Mouse (Mus musculus) limb, embryonic 13.5 days (tissue): Measurements from ENCODE around the gene Cadm4. TPM values are rescaled to one million over a fixed set of nuclear protein-coding genes. Genes with fewer than 3 reads are reported as not detected.
"Not testable (repeated sequence)": the region's sequence is repeated elsewhere in the genome, so short reads cannot be mapped to it uniquely, and the experiment has no call there.

Experiments
- ATAC-seq: fragments of 200-750 bp; cut with Nextera tagmentation; 2 replicates; pipeline ENCODE4 v1.8.0; 2017; ENCODE audit warnings: low read depth, moderate number of reproducible peaks, moderate TSS enrichment; ENCODE audit not compliant: low FRiP score
- H3K27ac ChIP-seq: fragments of 300-500 bp; sonication (generic); 2 replicates; pipeline ENCODE4 v1.5.1; 2015; ENCODE audit warnings: inconsistent platforms, mild to moderate bottlenecking, moderate library complexity
- H3K27me3 ChIP-seq: fragments of 300-500 bp; sonication (generic); 2 replicates; pipeline ENCODE4 v1.6.1; 2015; ENCODE audit warnings: mild to moderate bottlenecking, inconsistent platforms
- H3K36me3 ChIP-seq: fragments of 300-500 bp; sonication (generic); 2 replicates; pipeline ENCODE4 v1.6.1; 2015; ENCODE audit warnings: inconsistent platforms, mild to moderate bottlenecking, moderate library complexity
- H3K4me1 ChIP-seq: fragments of 300-500 bp; sonication (generic); 2 replicates; pipeline ENCODE4 v1.6.1; 2015; ENCODE audit warnings: inconsistent platforms
- H3K4me2 ChIP-seq: fragments of 300-500 bp; sonication (generic); replicated peaks from 2 replicates; pipeline ENCODE4 v1.6.1; 2015; ENCODE audit warnings: inconsistent platforms, mild to moderate bottlenecking, moderate library complexity
- H3K4me3 ChIP-seq: fragments of 300-500 bp; sonication (generic); 2 replicates; pipeline ENCODE4 v1.5.1; 2015; ENCODE audit warnings: moderate library complexity, mild to moderate bottlenecking, inconsistent platforms
- H3K9ac ChIP-seq: fragments of 300-500 bp; sonication (generic); 2 replicates; pipeline ENCODE4 v1.6.1; 2015; ENCODE audit warnings: mild to moderate bottlenecking, inconsistent platforms
- H3K9me3 ChIP-seq: fragments of 300-500 bp; sonication (generic); 2 replicates; pipeline ENCODE4 v1.6.1; 2016; ENCODE audit warnings: inconsistent platforms
- WGBS: fragments of 180-500 bp; shearing (Covaris S2); methylation state at CpG from one replicate; pipeline ENCODE4 v1.1.7; 2015; 5-methylcytosine and 5-hydroxymethylcytosine counted together
- polyA plus RNA-seq: library from polyadenylated mRNA; unstranded; fragments of >200 nt; fragmentation: Nextera tagmentation; extraction: Ambion mirVana; gene quantifications from 2 replicates; pipeline ENCODE4 v1.2.1, GENCODE M21; 2015

Gene Cadm4
- polyA plus RNA-seq, 1 experiment from 2014 or later = 6.3 TPM

- 4% methylated on average over 14 of the region's 38 CpGs for WGBS
- peak overlapping the region; percentile 97 for H3K4me2 ChIP-seq
- no peaks in the 10 kb centered on the region for H3K9me3 ChIP-seq
- no peaks in the 10 kb centered on the region for H3K36me3 ChIP-seq
- peak overlapping the region; percentile 67 for H3K4me3 ChIP-seq
- peaks cover 22% of the 10 kb centered on the region for H3K4me1 ChIP-seq
- no peak; the same call in 1 of the 2 replicates for ATAC-seq
- H3K27ac ChIP-seq = no peak overlapping the region
- peak overlapping the region; percentile 72 for H3K9ac ChIP-seq
- H3K27me3 ChIP-seq = peaks cover 38% of the 10 kb centered on the region
Measured at GRCm38 (mm10) chr7:24482208-24483020, 591 bp downstream of the Cadm4 start.

- not testable (repeated sequence) for H3K36me3 ChIP-seq, ATAC-seq, H3K9me3 ChIP-seq, H3K9ac ChIP-seq, H3K27ac ChIP-seq
- peaks cover 38% of the 10 kb centered on the region for H3K27me3 ChIP-seq
- peak overlapping the region; percentile 67 for H3K4me3 ChIP-seq
- peaks cover 22% of the 10 kb centered on the region for H3K4me1 ChIP-seq
- 41% methylated on average over 6 of the region's 6 CpGs for WGBS
- H3K4me2 ChIP-seq = peak overlapping the region; percentile 97
Measured at GRCm38 (mm10) chr7:24483291-24483690, 1.5 kb downstream of the Cadm4 start.

- H3K27ac ChIP-seq = no peak overlapping the region
- H3K4me2 ChIP-seq = no peak overlapping the region
- H3K9ac ChIP-seq = no peak overlapping the region
- H3K4me3 ChIP-seq = no peak overlapping the region
- no peak for ATAC-seq
- H3K4me1 ChIP-seq = peaks cover 22% of the 10 kb centered on the region
- H3K27me3 ChIP-seq = peaks cover 33% of the 10 kb centered on the region
- H3K36me3 ChIP-seq = no peaks in the 10 kb centered on the region
- no peaks in the 10 kb centered on the region for H3K9me3 ChIP-seq
- 69% methylated on average over 9 of the region's 9 CpGs for WGBS
Measured at GRCm38 (mm10) chr7:24485481-24485880, 3.7 kb downstream of the Cadm4 start.

- Histone ChIP-seq H3K27ac (no peak overlapping the region), H3K9me3 (no peaks in the 10 kb centered on the region), H3K9ac (no peak overlapping the region), H3K4me3 (no peak overlapping the region), H3K36me3 (no peaks in the 10 kb centered on the region), H3K4me2 (no peak overlapping the region), H3K27me3 (peaks cover 25% of the 10 kb centered on the region), H3K4me1 (peaks cover 13% of the 10 kb centered on the region; the same call in 1 of the 2 replicates)
- no peak for ATAC-seq
- WGBS = 59% methylated on average over 9 of the region's 9 CpGs
Measured at GRCm38 (mm10) chr7:24486654-24487130, 4.9 kb downstream of the Cadm4 start.

- H3K27ac ChIP-seq = no peak overlapping the region
- no peak overlapping the region for H3K4me2 ChIP-seq
- ATAC-seq = no peak; the same call in 1 of the 2 replicates
- peaks cover 13% of the 10 kb centered on the region; the same call in 1 of the 2 replicates for H3K4me1 ChIP-seq
- H3K27me3 ChIP-seq = peaks cover 22% of the 10 kb centered on the region
- H3K4me3 ChIP-seq = no peak overlapping the region
- no peaks in the 10 kb centered on the region for H3K36me3 ChIP-seq
- no peak overlapping the region for H3K9ac ChIP-seq
- WGBS = 49% methylated on average over 3 of the region's 3 CpGs
- no peaks in the 10 kb centered on the region for H3K9me3 ChIP-seq
Measured at GRCm38 (mm10) chr7:24487403-24487802, 5.6 kb downstream of the Cadm4 start.

GRCm38 (mm10) chr7:24488303-24488702 is 6.5 kb downstream of the Cadm4 start:
- H3K27me3 ChIP-seq = peaks cover 14% of the 10 kb centered on the region
- H3K36me3 ChIP-seq = no peaks in the 10 kb centered on the region
- no peak overlapping the region for H3K27ac ChIP-seq
- H3K9me3 ChIP-seq = no peaks in the 10 kb centered on the region
- no peak overlapping the region for H3K4me3 ChIP-seq
- H3K4me1 ChIP-seq = peaks cover 7% of the 10 kb centered on the region; the same call in 1 of the 2 replicates
- WGBS = 88% methylated on average over 8 of the region's 8 CpGs
- no peak overlapping the region for H3K4me2 ChIP-seq
- ATAC-seq = no peak
- no peak overlapping the region for H3K9ac ChIP-seq

GRCm38 (mm10) chr7:24499856-24500577 is 18.2 kb downstream of the Cadm4 start:
- H3K4me3 ChIP-seq = peak overlapping the region; percentile 44
- H3K27ac ChIP-seq = no peak overlapping the region
- H3K9me3 ChIP-seq = no peaks in the 10 kb centered on the region
- peaks cover 53% of the 10 kb centered on the region for H3K27me3 ChIP-seq
- H3K4me2 ChIP-seq = peak overlapping the region; percentile 69
- peaks cover 3% of the 10 kb centered on the region; the same call in 1 of the 2 replicates for H3K36me3 ChIP-seq
- H3K9ac ChIP-seq = peak overlapping the region; percentile 59
- H3K4me1 ChIP-seq = peaks cover 23% of the 10 kb centered on the region
- 11% methylated on average over 43 of the region's 43 CpGs for WGBS
- ATAC-seq = peak; percentile 62; the same call in 1 of the 2 replicates

GRCm38 (mm10) chr7:24500929-24501328 is 19.1 kb downstream of the Cadm4 start:
- Histone ChIP-seq H3K4me3 (no peak overlapping the region), H3K27ac (no peak overlapping the region), H3K9me3 (no peaks in the 10 kb centered on the region)

GRCm38 (mm10) chr7:24501492-24501891 is 19.7 kb downstream of the Cadm4 start:
- ATAC-seq = no peak
- Histone ChIP-seq H3K27ac (no peak overlapping the region), H3K4me1 (peaks cover 38% of the 10 kb centered on the region), H3K4me3 (peak overlapping the region; percentile 5; the same call in 1 of the 2 replicates), H3K9ac (no peak overlapping the region), H3K4me2 (no peak overlapping the region), H3K36me3 (peaks cover 3% of the 10 kb centered on the region; the same call in 1 of the 2 replicates), H3K9me3 (no peaks in the 10 kb centered on the region), H3K27me3 (peaks cover 53% of the 10 kb centered on the region)
- WGBS = 48% methylated on average over 21 of the region's 21 CpGs

More at GRCm38 (mm10) chr7:24500929-24501328, 19.1 kb downstream of the Cadm4 start:
- WGBS = 35% methylated on average over 7 of the region's 7 CpGs
- peaks cover 3% of the 10 kb centered on the region; the same call in 1 of the 2 replicates for H3K36me3 ChIP-seq
- no peak overlapping the region for H3K4me2 ChIP-seq
- no peak overlapping the region for H3K9ac ChIP-seq
- peaks cover 53% of the 10 kb centered on the region for H3K27me3 ChIP-seq
- H3K4me1 ChIP-seq = peaks cover 32% of the 10 kb centered on the region
- no peak for ATAC-seq

- no peak overlapping the region for H3K27ac ChIP-seq
- WGBS = 11% methylated on average over 10 of the region's 10 CpGs
- H3K36me3 ChIP-seq = peaks cover 3% of the 10 kb centered on the region; the same call in 1 of the 2 replicates
- H3K9ac ChIP-seq = no peak overlapping the region
- no peak for ATAC-seq
- peaks cover 48% of the 10 kb centered on the region for H3K4me1 ChIP-seq
- H3K9me3 ChIP-seq = no peaks in the 10 kb centered on the region
- H3K27me3 ChIP-seq = peaks cover 38% of the 10 kb centered on the region
- H3K4me2 ChIP-seq = peak overlapping the region; percentile 36
- no peak overlapping the region for H3K4me3 ChIP-seq
Measured at GRCm38 (mm10) chr7:24504004-24504403, 22.2 kb downstream of the Cadm4 start.

GRCm38 (mm10) chr7:24504868-24505267 is 23.0 kb downstream of the Cadm4 start:
- Histone ChIP-seq H3K9ac (no peak overlapping the region), H3K4me3 (no peak overlapping the region), H3K27ac (no peak overlapping the region), H3K27me3 (peaks cover 29% of the 10 kb centered on the region), H3K4me2 (peak overlapping the region; percentile 36), H3K4me1 (peaks cover 44% of the 10 kb centered on the region), H3K9me3 (no peaks in the 10 kb centered on the region), H3K36me3 (peaks cover 3% of the 10 kb centered on the region; the same call in 1 of the 2 replicates)
- WGBS = 11% methylated on average over 4 of the region's 4 CpGs
- no peak for ATAC-seq
